Mouse (Mus musculus) adrenal gland, postnatal 14 days (tissue): ENCODE results near the gene Creb3. TPM values are rescaled to one million over a fixed set of nuclear protein-coding genes. Genes with fewer than 3 reads are reported as not detected.
"Not testable (repeated sequence)": the region's sequence is repeated elsewhere in the genome, so short reads cannot be mapped to it uniquely, and the experiment has no call there.

Experiments
- DNase-seq: peaks from one replicate; pipeline ENCODE4 v3.0.0; 2021; ENCODE audit warnings: mixed read lengths
- total RNA-seq: library from RNA; stranded (reverse); gene quantifications from 2 replicates; pipeline ENCODE4 v1.2.3, GENCODE M21; 2021

Gene Creb3
- total RNA-seq, 1 experiment from 2014 or later = 108 TPM

DNA sequence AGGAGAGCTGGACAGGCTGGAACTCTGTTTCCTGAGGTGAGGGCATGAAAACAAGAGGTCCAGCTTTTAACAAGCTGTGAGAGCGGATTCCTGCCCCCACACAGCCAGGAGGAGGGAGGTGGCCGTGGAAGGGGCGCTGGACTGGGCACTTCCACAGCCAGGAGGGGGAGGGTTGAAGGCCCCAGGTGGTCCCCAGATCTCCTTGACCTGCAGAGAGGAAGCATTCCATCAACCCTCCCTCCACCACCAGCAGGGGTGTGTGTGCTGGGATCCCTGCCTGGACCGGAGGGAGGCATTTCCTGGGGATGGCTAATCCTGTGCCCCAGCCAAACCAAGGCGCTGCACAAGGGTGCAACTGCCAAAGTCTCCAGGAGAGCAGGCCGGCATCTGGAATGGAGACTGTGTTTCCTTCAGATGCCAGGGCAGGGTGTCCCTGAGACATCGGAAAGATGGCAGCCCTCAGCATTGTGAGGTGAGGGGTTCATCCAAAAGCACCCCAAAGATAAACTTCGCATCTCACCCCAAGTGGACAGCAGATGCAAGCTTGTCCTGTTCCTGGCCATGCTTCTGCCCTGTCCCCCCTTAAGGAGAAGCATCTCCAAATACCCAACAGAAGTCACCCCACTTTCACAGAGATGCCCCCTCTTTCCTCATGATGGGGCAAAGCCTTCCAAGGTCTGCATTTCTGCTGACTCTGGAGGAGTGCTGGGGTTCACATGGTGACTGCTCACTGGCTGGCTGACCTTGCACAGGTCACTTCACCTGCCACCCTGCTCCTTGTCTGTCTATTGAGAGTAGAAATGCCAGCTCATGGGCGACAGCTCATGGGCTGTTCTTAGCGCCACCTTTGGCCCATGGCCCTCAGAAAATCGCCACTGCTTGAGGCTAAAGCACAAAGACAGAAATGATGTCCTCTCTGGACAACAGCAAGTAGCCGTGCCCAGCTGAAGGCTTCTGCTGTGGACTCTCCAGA is 22.6 kb downstream of the Creb3 start, which contains the start of gene Msmp:
Gene Msmp (minus strand): TSS at position 51 of the 973 bp plus-strand sequence.
- peak; percentile 62 for DNase-seq

DNA sequence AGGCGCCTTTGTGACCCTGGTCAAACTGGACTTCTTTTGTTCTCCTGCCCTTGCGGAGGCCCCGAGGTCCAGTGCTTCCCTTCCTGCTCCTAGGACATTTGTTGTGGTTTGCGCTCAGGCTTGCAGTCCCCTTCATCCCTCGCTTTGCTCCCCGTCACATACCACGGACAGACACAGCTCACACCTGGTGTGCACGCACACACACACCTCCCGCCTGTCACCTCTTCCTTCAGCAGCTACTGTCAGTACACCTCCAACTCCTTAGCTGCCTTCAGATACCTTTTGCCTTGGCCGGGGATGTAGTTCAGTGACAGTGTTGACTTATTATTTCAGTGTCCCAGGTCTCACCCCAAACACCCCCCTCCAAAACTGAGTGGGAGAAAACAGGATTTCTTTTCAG is 23.6 kb downstream of the Creb3 start:
- DNase-seq = no peak

DNA sequence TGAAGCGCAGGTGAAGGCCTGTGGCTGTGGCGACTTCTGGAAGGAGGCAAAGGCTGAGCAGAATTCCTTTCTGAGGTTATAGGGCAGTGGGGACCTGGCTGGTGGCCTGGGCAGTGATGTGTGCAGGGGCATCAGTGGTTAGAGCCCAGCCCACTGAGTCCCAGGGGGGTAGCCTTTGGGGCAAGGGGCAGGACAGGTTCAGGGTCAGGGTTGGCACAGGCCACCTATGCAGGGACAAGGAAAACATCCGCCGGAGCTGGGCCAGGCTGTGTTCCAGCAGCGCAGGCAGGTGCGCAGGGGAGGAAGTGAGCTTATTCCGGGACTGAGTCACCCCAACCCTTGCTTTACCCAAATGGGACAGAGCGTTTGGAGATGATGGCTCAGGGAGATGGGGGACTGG is 24.3 kb downstream of the Creb3 start:
- DNase-seq = peak; percentile 55

DNA sequence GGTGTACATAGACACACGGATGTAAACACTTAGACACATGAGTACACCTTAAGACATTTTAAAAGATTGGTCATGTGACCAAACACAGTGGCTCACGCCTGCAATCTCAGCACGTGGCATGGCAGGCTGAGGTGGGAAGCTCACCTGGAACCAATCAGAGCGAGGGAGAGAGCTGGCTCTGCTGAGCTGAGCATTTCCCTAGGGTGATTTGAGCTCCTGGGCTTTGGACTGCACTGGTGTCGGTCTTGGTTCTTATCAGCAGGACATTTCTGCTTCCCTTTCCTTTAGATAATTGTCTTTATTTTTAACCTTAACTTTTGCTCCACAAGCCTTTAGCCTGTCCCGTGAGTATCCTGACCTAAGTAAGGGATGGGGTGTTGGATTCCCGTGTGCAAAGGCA is 25.5 kb downstream of the Creb3 start:
- no peak for DNase-seq

DNA sequence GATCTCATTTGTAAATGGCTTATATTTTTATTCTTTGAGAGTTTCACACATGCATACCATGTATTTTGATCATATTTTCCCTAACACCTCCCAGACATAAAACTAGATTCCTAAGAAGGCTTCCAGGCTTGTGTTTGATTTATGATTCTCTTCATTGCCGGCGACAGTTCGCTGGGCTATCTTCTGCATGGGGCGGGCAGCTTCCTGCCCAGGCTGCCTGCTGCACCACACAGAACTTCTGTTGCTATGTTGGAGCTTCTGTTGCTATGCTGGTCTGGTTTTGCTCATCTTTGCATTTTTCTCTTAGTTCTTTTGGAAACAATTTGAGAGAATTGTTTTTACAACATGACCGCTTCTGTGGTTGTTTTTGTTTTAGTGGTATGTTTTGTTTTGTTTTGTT is 29.4 kb downstream of the Creb3 start:
- no peak for DNase-seq

DNA sequence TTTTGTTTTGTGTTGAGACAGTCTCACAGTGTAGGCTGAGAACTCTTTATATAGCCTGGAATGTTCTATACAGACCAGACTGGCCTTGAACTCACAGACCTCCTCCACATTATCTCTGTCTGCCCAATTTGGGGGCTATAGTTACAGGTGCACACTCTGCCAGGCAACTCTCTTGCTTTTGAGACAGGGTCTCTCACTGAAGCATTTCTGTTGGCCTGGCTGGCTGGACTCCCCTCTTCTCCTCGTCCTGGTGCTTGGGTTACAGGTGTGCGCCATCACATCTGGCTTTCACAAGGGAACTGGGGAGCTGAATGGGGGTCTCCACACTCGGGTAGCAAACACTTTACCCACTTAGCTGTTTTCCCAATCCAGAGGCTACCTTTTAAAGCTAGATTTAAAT is 29.8 kb downstream of the Creb3 start:
- DNase-seq = no peak

DNA sequence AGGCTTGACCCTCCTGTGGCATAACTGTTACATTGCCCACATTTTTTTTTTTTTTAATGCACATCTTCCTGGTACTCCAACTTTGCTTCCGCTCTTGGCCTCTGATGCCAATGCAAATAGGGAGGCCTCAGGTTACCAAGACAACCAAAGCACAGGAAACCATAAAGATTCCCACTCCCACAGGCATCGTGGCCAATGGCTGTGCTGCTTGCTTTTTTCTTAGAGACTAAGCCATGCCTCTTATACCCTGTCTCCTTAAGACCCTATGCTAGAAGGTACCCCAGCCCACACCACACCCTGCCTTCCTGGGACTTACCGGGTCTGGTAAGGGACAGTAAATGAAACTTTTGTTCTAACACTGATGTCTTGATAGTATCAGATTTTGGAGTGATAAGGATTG is 31.3 kb downstream of the Creb3 start:
- DNase-seq = no peak

DNA sequence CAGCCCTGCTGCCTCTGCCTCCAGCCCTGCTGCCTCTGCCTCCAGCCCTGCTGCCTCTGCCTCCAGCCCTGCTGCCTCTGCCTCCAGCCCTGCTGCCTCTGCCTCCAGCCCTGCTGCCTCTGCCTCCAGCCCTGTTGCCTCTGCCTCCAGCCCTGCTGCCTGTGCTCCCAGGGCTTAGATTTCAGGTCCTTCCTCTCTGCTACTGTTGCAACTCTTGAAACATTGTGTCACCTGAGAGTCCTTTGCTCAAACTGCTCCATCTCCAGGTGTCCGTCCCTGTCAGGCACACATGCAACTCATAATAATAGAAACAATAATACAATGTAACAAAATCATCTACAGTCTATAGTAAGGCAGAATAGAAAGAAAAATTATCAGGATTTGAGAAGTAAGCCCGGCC is 34.5 kb downstream of the Creb3 start:
- DNase-seq = not testable (repeated sequence)

DNA sequence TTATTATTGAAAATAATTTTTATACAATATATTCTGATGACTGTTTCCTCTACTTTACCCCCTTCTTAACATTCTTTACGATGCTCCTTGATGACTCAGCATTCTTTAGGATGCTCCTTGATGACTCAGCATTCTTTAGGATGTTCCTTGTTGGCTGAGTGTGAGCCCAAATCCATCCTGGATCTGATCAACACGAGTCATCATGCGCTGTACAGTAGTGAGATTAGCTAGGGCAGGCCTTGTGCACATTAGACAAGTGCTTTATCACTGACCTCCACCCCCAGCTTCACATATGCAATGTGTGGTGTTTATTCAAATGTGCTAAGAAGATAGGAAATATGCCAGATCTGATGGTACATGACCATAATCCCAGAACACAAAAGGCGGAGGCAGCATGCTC is 36.1 kb downstream of the Creb3 start:
- DNase-seq = no peak

DNA sequence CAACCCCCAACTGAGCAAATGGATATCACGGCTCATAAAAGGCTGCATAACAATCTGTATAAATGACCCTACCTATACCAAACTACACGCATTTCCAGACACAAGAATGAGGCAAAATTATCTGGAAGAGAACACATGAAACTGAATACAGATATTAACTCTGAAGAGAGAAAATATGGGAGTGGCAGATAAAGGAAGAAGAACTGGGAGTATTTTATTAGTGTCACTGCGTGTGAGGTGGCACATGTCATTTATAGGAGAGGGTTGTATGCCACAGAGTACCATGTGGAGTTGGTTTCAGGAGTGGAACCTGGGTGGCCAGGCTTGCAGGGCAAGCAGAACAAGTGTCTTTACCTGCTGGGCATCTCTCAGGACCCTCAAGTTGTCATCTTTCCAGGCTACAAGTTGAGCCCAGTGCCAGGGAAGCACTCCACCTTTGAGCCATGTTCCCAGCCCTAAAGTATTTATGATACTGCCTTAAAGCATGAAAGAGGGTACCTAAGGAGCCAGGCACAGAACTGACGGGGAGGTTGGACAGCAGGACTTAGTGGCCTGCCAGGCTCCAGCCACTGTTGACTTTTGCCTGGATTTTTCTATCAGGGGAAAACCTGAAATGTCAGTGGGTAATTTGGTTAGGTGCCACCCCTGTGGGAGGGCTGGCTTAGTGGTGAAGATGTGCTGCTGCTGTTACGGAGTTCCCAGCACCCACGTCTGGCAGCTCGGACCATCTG is 36.7 kb downstream of the Creb3 start:
- DNase-seq = no peak

DNA sequence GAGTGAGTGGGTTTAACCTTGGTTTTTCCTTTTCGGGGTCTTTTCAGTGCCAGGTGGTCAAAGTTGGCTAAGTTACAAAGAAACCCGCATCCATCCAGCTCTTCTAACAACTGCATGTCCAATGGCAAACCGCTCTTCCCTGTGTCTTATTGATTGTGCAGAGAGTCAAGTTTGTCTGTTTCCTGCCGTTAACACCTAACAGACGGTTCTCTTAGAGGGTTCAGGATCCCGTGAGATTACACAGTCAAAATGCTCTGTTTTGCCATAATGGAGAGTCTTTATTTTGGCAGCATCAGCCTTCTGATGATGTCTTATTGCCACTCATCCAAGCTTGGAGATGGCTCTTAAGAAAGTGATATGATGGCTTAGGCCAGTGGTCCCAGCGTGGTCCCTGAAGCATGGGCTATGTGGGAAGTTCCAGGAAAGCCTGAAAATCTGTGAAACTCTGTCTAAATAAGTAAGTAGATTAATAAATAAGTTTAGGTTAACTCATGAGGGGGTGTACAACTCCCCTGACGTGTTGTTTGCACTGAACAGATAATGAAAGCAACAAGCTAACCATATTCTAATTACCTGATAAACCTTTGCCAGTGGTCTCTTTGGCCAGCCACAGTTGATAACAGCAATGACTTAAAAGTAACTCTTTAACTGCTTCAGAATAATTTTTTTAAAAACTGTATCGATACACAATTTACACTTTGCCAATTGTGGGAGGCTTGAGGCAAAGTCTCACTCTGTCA is 38.2 kb downstream of the Creb3 start:
- no peak for DNase-seq

DNA sequence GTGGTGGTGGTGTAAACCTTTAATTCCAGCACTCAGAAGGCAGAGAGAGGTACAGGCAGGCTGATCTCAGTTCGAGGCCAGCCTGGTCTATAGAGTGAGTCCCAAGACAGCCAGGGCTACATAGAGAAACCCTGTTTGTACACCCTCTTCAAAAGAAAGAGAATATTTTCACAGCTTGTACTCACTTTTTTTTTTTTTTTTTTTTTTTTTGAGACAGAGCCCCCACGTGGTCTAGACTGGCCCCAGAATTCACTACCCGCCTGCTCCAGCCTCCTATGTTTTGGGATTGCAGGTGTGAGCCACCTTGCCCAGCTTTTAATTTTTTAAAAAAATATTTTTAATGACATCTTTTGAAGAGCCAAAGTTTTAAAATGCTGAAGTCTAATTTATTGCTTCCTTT is 42.0 kb downstream of the Creb3 start:
- DNase-seq = no peak

DNA sequence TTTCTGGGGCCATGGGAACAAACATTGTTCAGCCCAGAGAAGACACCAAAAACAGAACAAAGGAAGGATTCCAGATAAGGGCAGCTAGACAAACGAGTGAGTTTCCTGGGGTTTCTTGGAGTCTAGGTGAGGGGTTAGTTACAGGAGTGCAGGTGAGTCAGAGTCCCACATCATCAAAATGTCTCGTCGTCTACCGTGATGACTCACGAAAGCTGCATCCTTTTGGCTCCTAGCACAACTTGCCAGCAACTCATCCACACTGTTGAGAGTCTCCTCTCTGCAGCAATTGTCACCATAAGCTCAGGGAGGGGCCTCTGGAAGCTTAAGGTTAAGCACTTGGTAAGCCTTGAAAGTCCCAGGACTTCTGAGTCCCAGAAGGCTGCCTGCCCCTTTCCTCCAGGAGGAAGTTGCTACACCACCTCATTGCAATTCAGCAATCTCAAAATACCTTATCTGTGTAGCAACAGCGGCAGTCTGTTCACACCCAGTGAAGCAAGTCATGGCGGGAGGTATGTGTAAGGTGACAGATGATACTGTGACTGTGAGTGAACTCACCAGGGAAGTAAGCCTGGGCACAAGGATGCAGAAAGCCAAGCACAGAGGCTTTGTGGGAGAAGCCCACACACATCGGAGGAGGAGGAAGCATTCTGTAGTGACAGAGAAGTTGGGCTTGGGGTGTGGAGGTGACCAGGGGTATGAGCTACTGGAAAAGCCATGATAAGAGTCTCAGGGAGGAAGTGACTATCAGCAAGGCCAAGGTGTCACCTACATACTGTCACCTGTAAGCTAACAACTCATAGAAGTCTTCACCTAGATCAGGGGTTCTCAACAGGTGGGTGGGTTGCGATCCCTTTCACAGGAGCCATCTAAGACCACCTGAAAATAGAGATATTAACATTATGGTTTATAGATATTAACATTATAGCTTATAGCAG is 42.9 kb downstream of the Creb3 start:
- DNase-seq = no peak

DNA sequence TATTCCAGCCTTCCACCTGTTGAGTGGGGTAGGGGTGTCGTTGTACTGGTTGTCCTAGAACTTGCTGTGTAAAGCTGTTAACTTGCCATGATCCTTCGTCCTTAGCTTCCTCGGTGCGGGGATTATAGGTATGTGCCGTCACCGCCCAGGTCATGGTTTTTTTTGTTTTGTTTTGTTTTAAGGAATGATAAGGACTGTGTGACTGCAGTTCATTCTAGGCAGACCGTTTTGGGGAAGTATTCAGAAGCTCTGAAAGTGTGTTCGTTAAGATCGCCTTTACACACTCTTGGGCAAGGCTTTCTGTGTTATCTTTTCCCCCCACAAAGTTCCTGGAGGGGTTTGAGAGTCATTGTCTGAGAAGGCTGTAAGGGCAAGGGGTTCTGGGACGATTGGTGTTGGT is 50.4 kb downstream of the Creb3 start:
- no peak for DNase-seq

DNA sequence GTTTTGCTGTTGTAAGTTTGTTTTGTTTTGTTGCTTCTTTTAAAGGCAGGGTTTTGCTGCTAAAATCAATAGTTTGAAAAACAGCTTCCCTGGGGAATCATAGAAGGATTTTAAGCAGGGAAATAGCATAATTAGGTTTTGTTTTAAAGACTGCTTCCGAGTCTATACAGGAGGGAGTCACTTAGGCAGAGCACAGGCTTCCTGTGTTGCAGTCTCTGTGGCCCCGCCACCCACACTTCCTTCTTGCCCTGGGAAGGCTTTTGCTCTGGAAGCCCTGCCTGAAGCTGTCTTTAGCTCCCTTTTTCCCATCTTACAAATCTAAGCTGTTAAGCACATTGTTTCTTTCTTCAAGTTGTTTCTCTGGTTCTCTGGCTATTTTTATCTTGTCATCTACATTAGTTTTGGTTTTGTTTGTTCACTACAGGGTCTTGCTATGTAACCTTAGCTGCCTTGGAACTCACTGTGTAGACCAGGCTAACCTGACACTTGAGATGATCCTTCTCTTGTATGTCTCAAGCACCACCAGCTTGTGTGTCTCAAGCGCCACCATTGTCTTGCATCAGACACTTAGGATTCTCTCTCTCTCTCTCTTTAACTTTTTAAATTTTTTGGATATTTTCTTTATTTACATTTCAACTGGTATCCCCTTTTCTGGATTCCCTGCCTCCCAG is 51.1 kb downstream of the Creb3 start:
- peak; percentile 29 for DNase-seq

Other genes starting within 250 kb of the Creb3 start
- 34.8 and 38.6 TPM in 2 replicates for gene Rusc2, start 180.4 kb upstream of the Creb3 start, total RNA-seq
- not detected in 2 replicates for gene Fam166b, start 133.2 kb upstream of the Creb3 start, total RNA-seq
- 53.9 and 59.0 TPM in 2 replicates for gene Tesk1, start 120.4 kb upstream of the Creb3 start, total RNA-seq
- 2.7 and 12.7 TPM in 2 replicates for gene Cd72, start 107.7 kb upstream of the Creb3 start, total RNA-seq
- 0.59 and 1.3 TPM in 2 replicates for gene Sit1, start 78.6 kb upstream of the Creb3 start, total RNA-seq
- gene Ccdc107, start 69.4 kb upstream of the Creb3 start, total RNA-seq = 48.3 and 50.0 TPM in 2 replicates
- 5.2 and 6.8 TPM in 2 replicates for gene Arhgef39, start 62.6 kb upstream of the Creb3 start, total RNA-seq
- 0.37 and 0.83 TPM in 2 replicates for gene Car9, start 55.4 kb upstream of the Creb3 start, total RNA-seq
- gene Tpm2, start 38.6 kb upstream of the Creb3 start, total RNA-seq = 84.5 and 88.0 TPM in 2 replicates
- 201 and 213 TPM in 2 replicates for gene Tln1, start 359 bp downstream of the Creb3 start, total RNA-seq
- 43.3 and 52.6 TPM in 2 replicates for gene Rgp1, start 16.4 kb downstream of the Creb3 start, total RNA-seq
- gene Gba2, start 16.5 kb downstream of the Creb3 start, total RNA-seq = 11.7 and 15.0 TPM in 2 replicates
- gene Msmp, start 22.2 kb downstream of the Creb3 start, total RNA-seq = 2.1 and 2.3 TPM in 2 replicates
- 36.4 and 43.9 TPM in 2 replicates for gene Npr2, start 69.6 kb downstream of the Creb3 start, total RNA-seq
- 0.93 and 1.1 TPM in 2 replicates for gene Spag8, start 91.3 kb downstream of the Creb3 start, total RNA-seq
- gene Hint2, start 94.1 kb downstream of the Creb3 start, total RNA-seq = 91.7 and 99.5 TPM in 2 replicates
- 7.2 and 9.9 TPM in 2 replicates for gene Tmem8b, start 106.6 kb downstream of the Creb3 start, total RNA-seq
- gene Fam221b, start 106.8 kb downstream of the Creb3 start, total RNA-seq = 0.30 TPM in 1 of 2 replicates, not detected in the other
- gene Olfr70, start 138.5 kb downstream of the Creb3 start, total RNA-seq = not detected in 2 replicates
- gene Olfr71, start 147.9 kb downstream of the Creb3 start, total RNA-seq = not detected in 2 replicates
- gene Hrct1, start 164.9 kb downstream of the Creb3 start, total RNA-seq = 4.4 and 6.2 TPM in 2 replicates
- 4.2 and 6.2 TPM in 2 replicates for gene Spaar, start 167.7 kb downstream of the Creb3 start, total RNA-seq
- gene Olfr159, start 208.7 kb downstream of the Creb3 start, total RNA-seq = not detected in 2 replicates